Mouse (Mus musculus): ENCODE data around the gene Vangl1. TPM values are rescaled to one million over a fixed set of nuclear protein-coding genes. Genes with fewer than 3 reads are reported as not detected.

Gene Vangl1
- total and polyA plus RNA-seq, 2 experiments from 2014 or later: 7.1 to 16.8 TPM

GRCm38 (mm10) chr3:102182601-102183000, 21.9 kb downstream of the Vangl1 start:
- WGBS: 91% methylated on average over 2 of the region's 2 CpGs
- no peaks in the 10 kb centered on the region for H3K27me3 ChIP-seq (ENCODE audit: insufficient read depth, low read length)
- H3K9me3 ChIP-seq (ENCODE audit: low read length): 0 out of 2 replicates have a peak, but pooled peaks cover 3% of the 10 kb centered on the region
- H3K9ac ChIP-seq (replicated peaks; ENCODE audit: low read length, poor library complexity, severe bottlenecking): no peak overlapping the region
- H3K36me3 ChIP-seq (ENCODE audit: insufficient read depth, low read length): no peaks in the 10 kb centered on the region
- ATAC-seq (ENCODE audit: low FRiP score): no peak
- H3K4me1 ChIP-seq (ENCODE audit: insufficient read depth, low read length): no peaks in the 10 kb centered on the region
- no peak overlapping the region for H3K27ac ChIP-seq (ENCODE audit: low read depth, low read length)
- H3K4me3 ChIP-seq (ENCODE audit: low read depth, low read length): no peak overlapping the region
- no peak for TF ChIP-seq CTCF (IDR thresholded peaks at IDR 0.05)
- H3K4me2 ChIP-seq (ENCODE audit: low read depth, low read length, poor library complexity, severe bottlenecking): no peak overlapping the region
- no peak for DNase-seq (ENCODE audit: low spot score)

- Histone ChIP-seq H3K9me3 (ENCODE audit: low read length) (0 out of 2 replicates have a peak, but pooled peaks cover 3% of the 10 kb centered on the region), H3K36me3 (ENCODE audit: insufficient read depth, low read length) (no peaks in the 10 kb centered on the region), H3K27ac (ENCODE audit: low read depth, low read length) (no peak overlapping the region), H3K27me3 (ENCODE audit: insufficient read depth, low read length) (no peaks in the 10 kb centered on the region), H3K4me1 (ENCODE audit: insufficient read depth, low read length) (no peaks in the 10 kb centered on the region), H3K9ac (replicated peaks; ENCODE audit: low read length, poor library complexity, severe bottlenecking) (no peak overlapping the region), H3K4me2 (ENCODE audit: low read depth, low read length, poor library complexity, severe bottlenecking) (no peak overlapping the region), H3K4me3 (ENCODE audit: low read depth, low read length) (no peak overlapping the region)
- no peak for ATAC-seq (ENCODE audit: low FRiP score)
- DNase-seq (ENCODE audit: low spot score): no peak
- WGBS: 85% methylated on average over 4 of the region's 4 CpGs
- no peak for TF ChIP-seq CTCF (IDR thresholded peaks at IDR 0.05)
Measured at GRCm38 (mm10) chr3:102181191-102181590, 23.3 kb downstream of the Vangl1 start.

- WGBS: 74% methylated on average over 7 of the region's 7 CpGs
- TF ChIP-seq CTCF (IDR thresholded peaks at IDR 0.05): no peak
- Histone ChIP-seq H3K27me3 (ENCODE audit: insufficient read depth, low read length) (no peaks in the 10 kb centered on the region), H3K9ac (replicated peaks; ENCODE audit: low read length, poor library complexity, severe bottlenecking) (no peak overlapping the region), H3K9me3 (ENCODE audit: low read length) (0 out of 2 replicates have a peak, but pooled peaks cover under 1% of the 10 kb centered on the region), H3K4me2 (ENCODE audit: low read depth, low read length, poor library complexity, severe bottlenecking) (no peak overlapping the region), H3K4me1 (ENCODE audit: insufficient read depth, low read length) (no peaks in the 10 kb centered on the region), H3K27ac (ENCODE audit: low read depth, low read length) (no peak overlapping the region), H3K36me3 (ENCODE audit: insufficient read depth, low read length) (no peaks in the 10 kb centered on the region), H3K4me3 (ENCODE audit: low read depth, low read length) (no peak overlapping the region)
- ATAC-seq (ENCODE audit: low FRiP score): no peak
- peak; percentile 65 for DNase-seq (ENCODE audit: low spot score)
Measured at GRCm38 (mm10) chr3:102180746-102181145, 23.7 kb downstream of the Vangl1 start.

- no peak overlapping the region for H3K4me3 ChIP-seq (ENCODE audit: low read depth, low read length)
- DNase-seq (ENCODE audit: low spot score): no peak
- no peaks in the 10 kb centered on the region for H3K27me3 ChIP-seq (ENCODE audit: insufficient read depth, low read length)
- H3K27ac ChIP-seq (ENCODE audit: low read depth, low read length): no peak overlapping the region
- H3K4me2 ChIP-seq (ENCODE audit: low read depth, low read length, poor library complexity, severe bottlenecking): no peak overlapping the region
- TF ChIP-seq CTCF (IDR thresholded peaks at IDR 0.05): no peak
- H3K9me3 ChIP-seq (ENCODE audit: low read length): no peaks in the 10 kb centered on the region
- ATAC-seq (ENCODE audit: low FRiP score): no peak
- no peak overlapping the region for H3K9ac ChIP-seq (replicated peaks; ENCODE audit: low read length, poor library complexity, severe bottlenecking)
- H3K36me3 ChIP-seq (ENCODE audit: insufficient read depth, low read length): no peaks in the 10 kb centered on the region
- H3K4me1 ChIP-seq (ENCODE audit: insufficient read depth, low read length): no peaks in the 10 kb centered on the region
- 59% methylated on average over 4 of the region's 4 CpGs for WGBS
Measured at GRCm38 (mm10) chr3:102179869-102180268, 24.6 kb downstream of the Vangl1 start.

- Histone ChIP-seq H3K4me2 (ENCODE audit: low read depth, low read length, poor library complexity, severe bottlenecking) (no peak overlapping the region), H3K36me3 (ENCODE audit: insufficient read depth, low read length) (no peaks in the 10 kb centered on the region), H3K9ac (replicated peaks; ENCODE audit: low read length, poor library complexity, severe bottlenecking) (no peak overlapping the region), H3K27ac (ENCODE audit: low read depth, low read length) (no peak overlapping the region), H3K9me3 (ENCODE audit: low read length) (no peaks in the 10 kb centered on the region), H3K4me3 (ENCODE audit: low read depth, low read length) (no peak overlapping the region), H3K27me3 (ENCODE audit: insufficient read depth, low read length) (no peaks in the 10 kb centered on the region), H3K4me1 (ENCODE audit: insufficient read depth, low read length) (no peaks in the 10 kb centered on the region)
- ATAC-seq (ENCODE audit: low FRiP score) (no peak), DNase-seq (ENCODE audit: low spot score) (no peak)
- WGBS: 95% methylated on average over 12 of the region's 12 CpGs
- TF ChIP-seq CTCF (IDR thresholded peaks at IDR 0.05): no peak
Measured at GRCm38 (mm10) chr3:102177837-102178615, 26.5 kb downstream of the Vangl1 start.

- H3K4me3 ChIP-seq (ENCODE audit: low read depth, low read length): no peak overlapping the region
- WGBS: 85% methylated on average over 5 of the region's 5 CpGs
- DNase-seq (ENCODE audit: low spot score): no peak
- no peak for TF ChIP-seq CTCF (IDR thresholded peaks at IDR 0.05)
- no peaks in the 10 kb centered on the region for H3K27me3 ChIP-seq (ENCODE audit: insufficient read depth, low read length)
- H3K36me3 ChIP-seq (ENCODE audit: insufficient read depth, low read length): no peaks in the 10 kb centered on the region
- no peaks in the 10 kb centered on the region for H3K4me1 ChIP-seq (ENCODE audit: insufficient read depth, low read length)
- no peak overlapping the region for H3K27ac ChIP-seq (ENCODE audit: low read depth, low read length)
- no peak for ATAC-seq (ENCODE audit: low FRiP score)
- no peak overlapping the region for H3K4me2 ChIP-seq (ENCODE audit: low read depth, low read length, poor library complexity, severe bottlenecking)
- no peaks in the 10 kb centered on the region for H3K9me3 ChIP-seq (ENCODE audit: low read length)
- H3K9ac ChIP-seq (replicated peaks; ENCODE audit: low read length, poor library complexity, severe bottlenecking): no peak overlapping the region
Measured at GRCm38 (mm10) chr3:102176116-102176515, 28.4 kb downstream of the Vangl1 start.

Data from midbrain, postnatal 0 days (tissue).